Mouse (Mus musculus) frontal cortex, postnatal 14 days (tissue): Measurements from ENCODE around the gene Syt1.

ENCODE experiments used
- DNase-seq, 2 experiments: peaks; one replicate each; pipeline ENCODE4 v3.0.0; 2022; ENCODE audit warnings: low spot score in 2 of 2

Syt1 gene

GRCm38 (mm10) chr10:108763722-108764121, 247.1 kb downstream of the Syt1 start:
- no peak for DNase-seq

GRCm38 (mm10) chr10:108753304-108753703, 257.5 kb downstream of the Syt1 start:
- no peak for DNase-seq

- no peak for DNase-seq
Measured at GRCm38 (mm10) chr10:108743759-108744158, 267.0 kb downstream of the Syt1 start.

- no peak for DNase-seq
Measured at GRCm38 (mm10) chr10:108733982-108734381, 276.8 kb downstream of the Syt1 start.

GRCm38 (mm10) chr10:108728961-108729360, 281.8 kb downstream of the Syt1 start:
- no peak for DNase-seq

- no peak for DNase-seq
Measured at GRCm38 (mm10) chr10:108726391-108726790, 284.4 kb downstream of the Syt1 start.

- no peak for DNase-seq
Measured at GRCm38 (mm10) chr10:108724878-108725277, 285.9 kb downstream of the Syt1 start.

GRCm38 (mm10) chr10:108710514-108710913, 300.3 kb downstream of the Syt1 start:
- DNase-seq: no peak

GRCm38 (mm10) chr10:108705658-108706057, 305.1 kb downstream of the Syt1 start:
- no peak for DNase-seq

- DNase-seq: no peak
Measured at GRCm38 (mm10) chr10:108701361-108702128, 309.2 kb downstream of the Syt1 start.

- no peak for DNase-seq
Measured at GRCm38 (mm10) chr10:108699946-108700345, 310.8 kb downstream of the Syt1 start, which contains the start of gene Gm5136. Gm5136 (minus strand) TSS chr10:108700160.

- no peak for DNase-seq
Measured at GRCm38 (mm10) chr10:108697062-108697461, 313.7 kb downstream of the Syt1 start.

GRCm38 (mm10) chr10:108690954-108691353, 319.8 kb downstream of the Syt1 start:
- DNase-seq: no peak

- no peak for DNase-seq
Measured at GRCm38 (mm10) chr10:108686696-108687095, 324.1 kb downstream of the Syt1 start.

GRCm38 (mm10) chr10:108679675-108680390, 330.9 kb downstream of the Syt1 start:
- peak in 1 of 2 experiments; percentile 61 for DNase-seq

GRCm38 (mm10) chr10:108677053-108677452, 333.7 kb downstream of the Syt1 start:
- no peak for DNase-seq

GRCm38 (mm10) chr10:108668944-108669343, 341.8 kb downstream of the Syt1 start:
- DNase-seq: no peak

- no peak for DNase-seq
Measured at GRCm38 (mm10) chr10:108660295-108660694, 350.5 kb downstream of the Syt1 start.

- no peak for DNase-seq
Measured at GRCm38 (mm10) chr10:108658300-108658699, 352.5 kb downstream of the Syt1 start.

GRCm38 (mm10) chr10:108657669-108658068, 353.1 kb downstream of the Syt1 start:
- no peak for DNase-seq

- DNase-seq: no peak
Measured at GRCm38 (mm10) chr10:108656898-108657297, 353.9 kb downstream of the Syt1 start.

GRCm38 (mm10) chr10:108655074-108655473, 355.7 kb downstream of the Syt1 start:
- no peak for DNase-seq

- no peak for DNase-seq
Measured at GRCm38 (mm10) chr10:108652831-108653230, 358.0 kb downstream of the Syt1 start.
